Mouse (Mus musculus) liver, embryonic 13.5 days (tissue): ENCODE measurements around the gene Fxr2. TPM values are rescaled to one million over a fixed set of nuclear protein-coding genes. Genes with fewer than 3 reads are reported as not detected.

Experiments
- ATAC-seq: fragments of 200-750 bp; cut with Nextera tagmentation; 2 replicates; pipeline ENCODE4 v1.8.0; 2017; ENCODE audit warnings: low read depth, mild to moderate bottlenecking, moderate number of reproducible peaks, moderate library complexity
- DNase-seq: peaks from one replicate; pipeline ENCODE4 v3.0.0; 2022
- H3K27ac ChIP-seq: fragments of 300-500 bp; sonication (generic); 2 replicates; pipeline ENCODE4 v1.5.1; 2015; ENCODE audit warnings: moderate library complexity, mild to moderate bottlenecking, inconsistent platforms
- H3K27me3 ChIP-seq: fragments of 300-500 bp; sonication (generic); 2 replicates; pipeline ENCODE4 v1.6.1; 2015; ENCODE audit warnings: mild to moderate bottlenecking, inconsistent platforms
- H3K36me3 ChIP-seq: fragments of 300-500 bp; sonication (generic); 2 replicates; pipeline ENCODE4 v1.6.1; 2015; ENCODE audit warnings: mild to moderate bottlenecking, inconsistent platforms
- H3K4me1 ChIP-seq: fragments of 300-500 bp; sonication (generic); replicated peaks from 2 replicates; pipeline ENCODE4 v1.6.1; 2015; ENCODE audit warnings: inconsistent platforms
- H3K4me2 ChIP-seq: fragments of 300-500 bp; sonication (generic); 2 replicates; pipeline ENCODE4 v1.6.1; 2015; ENCODE audit warnings: inconsistent platforms, mild to moderate bottlenecking, moderate library complexity
- H3K4me3 ChIP-seq: fragments of 300-500 bp; sonication (generic); replicated peaks from 2 replicates; pipeline ENCODE4 v1.5.1; 2015; ENCODE audit warnings: mild to moderate bottlenecking, inconsistent platforms
- H3K9ac ChIP-seq: fragments of 300-500 bp; sonication (generic); 2 replicates; pipeline ENCODE4 v1.6.1; 2015; ENCODE audit warnings: mild to moderate bottlenecking, inconsistent platforms
- H3K9me3 ChIP-seq: fragments of 300-500 bp; sonication (generic); replicated peaks from 2 replicates; pipeline ENCODE4 v1.6.1; 2016; ENCODE audit warnings: inconsistent platforms
- WGBS: fragments of 180-500 bp; shearing (Covaris S2); methylation state at CpG from one replicate; pipeline ENCODE4 v1.1.7; 2015; ENCODE audit not compliant: insufficient replicate concordance; 5-methylcytosine and 5-hydroxymethylcytosine counted together
- polyA plus RNA-seq: library from polyadenylated mRNA; unstranded; fragments of >200 nt; fragmentation: Nextera tagmentation; extraction: Ambion mirVana; gene quantifications from 2 replicates; pipeline ENCODE4 v1.2.1, GENCODE M21; 2015

The Fxr2 gene
- polyA plus RNA-seq, 1 experiment from 2014 or later, result 8.2 TPM

DNA sequence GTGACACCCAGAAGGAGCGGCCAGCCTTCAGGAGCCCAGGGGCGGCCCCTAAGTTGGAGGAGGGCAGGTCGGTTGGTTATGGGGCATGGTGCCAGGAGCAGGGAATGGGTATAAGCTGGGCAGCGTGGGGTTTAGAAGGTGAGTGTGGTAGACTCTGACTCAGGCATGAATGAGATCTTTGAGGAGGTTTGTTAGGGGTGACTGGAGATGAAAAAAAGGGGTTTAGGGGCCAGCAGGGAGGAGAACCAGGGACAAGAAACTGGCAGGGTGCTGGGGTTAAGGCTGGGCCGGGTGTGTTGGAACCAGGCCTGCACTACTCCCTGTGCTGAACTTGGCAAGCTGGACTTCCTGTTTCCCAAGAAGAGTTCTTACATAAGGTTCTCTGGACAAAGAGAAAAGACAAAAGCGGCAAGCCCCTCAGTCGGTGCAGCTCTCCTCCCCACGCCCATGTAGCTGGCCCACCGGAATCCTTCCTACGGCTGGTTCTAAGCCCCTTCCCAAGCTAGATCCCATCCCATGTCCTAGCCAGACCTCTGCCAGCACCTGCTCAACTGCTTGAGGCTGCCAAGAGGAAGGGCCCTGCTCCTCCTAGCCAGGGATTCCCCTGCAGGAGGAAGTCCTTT is 52.8 kb downstream of the Fxr2 start, which contains the start of gene Tnfsf13:
Tnfsf13 (minus strand) TSS at position 259 of the 623 bp plus-strand sequence.
- H3K27ac ChIP-seq, result peak within 1 kb of the TSS; percentile 21
- H3K36me3 ChIP-seq, result no peaks in the 10 kb centered on the region
- 64% methylated on average over 10 of the region's 10 CpGs for WGBS
- H3K9ac ChIP-seq, result 0 out of 2 replicates have a peak within 1 kb of the TSS, but pooled peaks have one; percentile 8
- DNase-seq (no peak), ATAC-seq (no peak)
- no peak within 1 kb of the TSS for H3K4me2 ChIP-seq
- H3K9me3 ChIP-seq, result no peaks in the 10 kb centered on the region
- H3K4me1 ChIP-seq, result peaks cover 41% of the 10 kb centered on the region
- H3K27me3 ChIP-seq, result no peaks in the 10 kb centered on the region
- no peak within 1 kb of the TSS for H3K4me3 ChIP-seq

DNA sequence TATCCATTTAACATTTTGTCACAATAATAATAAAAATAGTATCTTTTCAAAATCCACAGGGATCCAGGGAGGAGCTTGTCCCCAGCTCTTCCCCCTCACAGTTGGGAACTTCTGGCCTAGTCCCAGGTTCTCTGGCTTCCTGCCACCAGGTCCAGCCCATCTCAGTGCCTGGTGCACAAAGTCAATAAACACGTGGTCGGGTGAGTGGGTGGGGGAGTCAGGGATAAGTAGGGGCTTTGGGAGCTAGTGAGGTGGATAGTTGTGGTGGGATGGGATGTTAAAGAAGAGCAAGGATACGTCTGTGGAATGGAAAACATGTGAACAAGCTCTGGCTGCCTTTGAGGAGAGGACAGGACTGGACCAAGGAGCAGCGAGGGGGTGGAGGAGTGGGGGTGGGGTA is 53.6 kb downstream of the Fxr2 start:
- Histone ChIP-seq H3K4me1 (peaks cover 35% of the 10 kb centered on the region), H3K9me3 (no peaks in the 10 kb centered on the region), H3K4me2 (no peak overlapping the region), H3K27me3 (no peaks in the 10 kb centered on the region), H3K9ac (no peak overlapping the region), H3K27ac (peak overlapping the region; percentile 21; the same call in 1 of the 2 replicates), H3K36me3 (no peaks in the 10 kb centered on the region), H3K4me3 (no peak overlapping the region)
- DNase-seq, result no peak
- no peak for ATAC-seq
- 36% methylated on average over 4 of the region's 4 CpGs for WGBS

DNA sequence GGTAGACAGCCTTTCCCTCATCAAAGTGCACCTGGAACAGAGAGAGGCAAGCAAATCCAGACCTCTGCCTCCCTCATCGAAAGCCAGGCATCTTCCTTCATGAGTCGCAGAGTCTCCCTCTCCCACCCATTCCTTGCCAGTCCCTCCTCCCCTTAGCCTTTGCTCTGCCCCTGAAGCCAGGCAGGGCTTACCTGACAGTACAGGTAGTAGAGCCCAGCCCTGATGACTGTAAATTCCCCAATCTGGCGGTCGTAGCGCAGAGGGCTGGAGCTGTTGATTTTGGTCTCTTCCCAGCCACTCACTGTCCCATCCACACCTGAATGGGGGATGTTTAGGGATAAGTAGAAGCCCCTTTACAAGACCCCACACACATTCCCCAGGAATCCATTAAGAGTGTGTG is 54.3 kb downstream of the Fxr2 start:
- Histone ChIP-seq H3K4me1 (peaks cover 36% of the 10 kb centered on the region), H3K27me3 (no peaks in the 10 kb centered on the region), H3K27ac (peak overlapping the region; percentile 21; the same call in 1 of the 2 replicates), H3K9ac (no peak overlapping the region), H3K4me3 (no peak overlapping the region), H3K9me3 (no peaks in the 10 kb centered on the region), H3K4me2 (no peak overlapping the region), H3K36me3 (no peaks in the 10 kb centered on the region)
- 66% methylated on average over 5 of the region's 5 CpGs for WGBS
- no peak for DNase-seq
- no peak for ATAC-seq

DNA sequence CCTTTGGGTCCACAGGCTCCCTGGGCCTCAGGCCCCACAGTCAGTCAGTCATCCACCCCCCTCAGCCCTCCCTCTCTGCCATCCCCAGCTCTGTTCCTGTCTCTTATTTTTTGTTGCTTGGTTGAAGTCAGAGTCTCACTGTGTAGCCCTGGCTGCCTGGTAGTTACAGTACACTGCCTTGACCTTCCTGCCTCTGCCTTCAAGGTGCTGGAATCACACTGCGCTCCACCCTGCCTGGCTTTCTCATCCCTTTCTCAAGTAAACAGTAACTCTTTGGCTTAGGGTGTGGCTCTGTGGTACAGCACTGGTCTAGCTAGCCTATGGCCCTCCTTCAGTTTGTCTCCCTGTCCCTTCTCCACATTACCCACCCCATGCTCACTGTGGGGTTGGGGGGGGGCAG is 57.1 kb downstream of the Fxr2 start:
- 97% methylated on average over 1 of the region's 1 CpGs for WGBS
- ATAC-seq (no peak), DNase-seq (no peak)
- Histone ChIP-seq H3K27me3 (peaks cover 4% of the 10 kb centered on the region; the same call in 1 of the 2 replicates), H3K4me3 (no peak overlapping the region), H3K36me3 (no peaks in the 10 kb centered on the region), H3K4me1 (peaks cover 41% of the 10 kb centered on the region), H3K27ac (no peak overlapping the region), H3K4me2 (no peak overlapping the region), H3K9ac (no peak overlapping the region), H3K9me3 (no peaks in the 10 kb centered on the region)

DNA sequence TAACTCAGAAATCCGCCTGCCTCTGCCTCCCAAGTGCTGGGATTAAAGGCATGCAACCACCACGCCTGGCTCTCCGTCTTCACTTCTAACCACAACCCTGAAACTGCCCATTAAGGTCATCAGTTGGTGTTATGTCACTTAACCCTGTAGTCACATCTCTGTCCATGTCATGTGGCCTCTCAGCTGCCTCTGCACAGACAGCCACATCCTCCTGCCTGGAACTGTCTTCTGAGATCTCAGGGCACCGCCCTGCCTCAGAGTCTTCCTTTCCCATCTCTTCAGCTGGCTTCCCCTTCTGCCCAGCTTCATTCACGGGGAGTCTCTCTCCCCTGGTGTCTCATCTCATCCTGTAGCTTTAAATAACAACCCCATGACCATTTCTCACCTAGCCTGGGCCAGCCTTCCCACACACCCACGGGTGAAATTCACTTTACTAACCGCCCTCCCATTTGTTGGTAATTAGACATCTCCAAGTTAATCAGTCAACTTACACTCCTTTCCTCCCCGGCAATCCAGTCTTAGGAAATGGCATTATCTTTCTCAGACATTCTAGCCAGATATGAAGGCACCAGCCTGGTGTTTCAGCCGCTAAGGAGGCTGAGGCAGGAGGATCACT is 59.5 kb downstream of the Fxr2 start:
- DNase-seq (no peak), ATAC-seq (no peak)
- H3K27ac ChIP-seq, result no peak overlapping the region
- 0 out of 2 replicates have a peak overlapping the region, but pooled peaks have one; percentile 18 for H3K9ac ChIP-seq
- peaks cover 40% of the 10 kb centered on the region for H3K4me1 ChIP-seq
- H3K27me3 ChIP-seq, result peaks cover 13% of the 10 kb centered on the region
- H3K9me3 ChIP-seq, result no peaks in the 10 kb centered on the region
- H3K4me3 ChIP-seq, result no peak overlapping the region
- H3K36me3 ChIP-seq, result no peaks in the 10 kb centered on the region
- WGBS, result 29% methylated on average over 9 of the region's 9 CpGs
- no peak overlapping the region for H3K4me2 ChIP-seq

DNA sequence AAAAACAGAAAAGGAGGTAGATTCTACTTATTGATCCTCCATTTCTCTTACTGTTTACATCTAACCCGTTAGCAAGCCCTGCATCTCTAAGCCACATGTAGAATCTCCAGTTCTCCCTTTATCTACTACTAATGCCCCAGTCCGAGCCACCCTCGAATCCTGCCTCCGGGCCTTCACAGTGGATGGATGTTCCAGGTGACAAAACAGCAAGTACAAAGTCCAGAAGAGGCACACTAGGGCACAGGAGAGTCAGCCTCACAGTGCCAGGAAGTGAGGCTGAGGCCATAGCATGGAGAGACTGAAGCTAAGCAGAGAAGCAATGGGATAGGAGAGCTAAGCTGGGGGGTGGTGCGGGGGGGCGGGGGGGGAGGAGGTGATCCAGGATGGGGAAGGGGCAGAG is 60.1 kb downstream of the Fxr2 start:
- Histone ChIP-seq H3K27ac (no peak overlapping the region), H3K4me3 (no peak overlapping the region), H3K4me1 (peaks cover 40% of the 10 kb centered on the region), H3K4me2 (no peak overlapping the region), H3K9ac (no peak overlapping the region), H3K27me3 (peaks cover 13% of the 10 kb centered on the region), H3K9me3 (no peaks in the 10 kb centered on the region), H3K36me3 (no peaks in the 10 kb centered on the region)
- DNase-seq (no peak), ATAC-seq (no peak)
- WGBS, result 74% methylated on average over 6 of the region's 6 CpGs

DNA sequence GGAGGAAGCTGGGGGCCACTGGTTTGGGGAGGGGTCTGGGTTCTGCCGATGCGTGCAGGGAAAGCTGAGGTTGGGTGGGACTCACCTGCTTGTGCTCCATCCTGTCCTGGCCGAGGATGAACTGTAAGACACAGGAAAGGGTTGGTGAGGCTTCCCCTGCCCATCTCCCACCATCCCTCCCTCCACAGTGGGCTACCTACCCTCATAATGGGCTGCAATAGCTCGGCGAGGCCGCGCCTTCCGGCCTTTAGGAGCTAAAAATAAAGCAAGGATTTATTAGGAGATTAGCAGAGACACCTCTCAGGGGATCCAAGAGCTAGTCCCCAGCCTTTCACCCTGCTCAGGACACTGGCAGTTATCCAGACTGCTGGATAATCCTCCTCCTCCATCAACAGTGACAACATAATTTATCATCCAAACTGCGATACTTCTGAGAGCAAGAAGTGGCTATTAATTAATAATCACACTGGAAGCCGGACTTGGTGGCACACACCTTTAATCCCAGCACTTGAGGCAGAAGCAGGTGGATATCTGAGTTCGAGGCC is 60.7 kb downstream of the Fxr2 start:
- Histone ChIP-seq H3K4me3 (no peak overlapping the region), H3K9me3 (no peaks in the 10 kb centered on the region), H3K4me2 (no peak overlapping the region), H3K27me3 (peaks cover 13% of the 10 kb centered on the region), H3K4me1 (peaks cover 40% of the 10 kb centered on the region), H3K9ac (no peak overlapping the region), H3K27ac (peak overlapping the region; percentile 13; the same call in 1 of the 2 replicates), H3K36me3 (no peaks in the 10 kb centered on the region)
- no peak for ATAC-seq
- 51% methylated on average over 11 of the region's 11 CpGs for WGBS
- DNase-seq, result no peak

DNA sequence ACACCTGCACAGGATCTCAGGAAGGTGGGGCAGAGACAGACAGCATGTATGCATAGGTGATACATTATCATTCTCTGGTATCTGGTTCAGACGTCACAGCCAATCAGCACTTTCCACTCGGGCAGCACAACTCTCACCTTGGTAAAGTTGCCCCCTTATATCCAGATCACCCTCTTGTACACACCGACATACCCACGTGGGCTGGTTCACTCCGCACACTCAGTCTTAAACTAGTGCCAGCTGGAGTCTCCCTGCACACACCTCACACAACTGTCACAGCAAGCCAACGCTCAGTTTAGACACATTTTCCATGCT is 62.2 kb downstream of the Fxr2 start:
- Histone ChIP-seq H3K9me3 (no peaks in the 10 kb centered on the region), H3K27ac (peak overlapping the region; percentile 59; the same call in 1 of the 2 replicates), H3K9ac (peak overlapping the region; percentile 65), H3K27me3 (peaks cover 13% of the 10 kb centered on the region), H3K36me3 (no peaks in the 10 kb centered on the region), H3K4me1 (peaks cover 44% of the 10 kb centered on the region), H3K4me2 (peak overlapping the region; percentile 71), H3K4me3 (peak overlapping the region; percentile 58)
- DNase-seq (no peak), ATAC-seq (no peak)
- WGBS, result 51% methylated on average over 6 of the region's 6 CpGs

DNA sequence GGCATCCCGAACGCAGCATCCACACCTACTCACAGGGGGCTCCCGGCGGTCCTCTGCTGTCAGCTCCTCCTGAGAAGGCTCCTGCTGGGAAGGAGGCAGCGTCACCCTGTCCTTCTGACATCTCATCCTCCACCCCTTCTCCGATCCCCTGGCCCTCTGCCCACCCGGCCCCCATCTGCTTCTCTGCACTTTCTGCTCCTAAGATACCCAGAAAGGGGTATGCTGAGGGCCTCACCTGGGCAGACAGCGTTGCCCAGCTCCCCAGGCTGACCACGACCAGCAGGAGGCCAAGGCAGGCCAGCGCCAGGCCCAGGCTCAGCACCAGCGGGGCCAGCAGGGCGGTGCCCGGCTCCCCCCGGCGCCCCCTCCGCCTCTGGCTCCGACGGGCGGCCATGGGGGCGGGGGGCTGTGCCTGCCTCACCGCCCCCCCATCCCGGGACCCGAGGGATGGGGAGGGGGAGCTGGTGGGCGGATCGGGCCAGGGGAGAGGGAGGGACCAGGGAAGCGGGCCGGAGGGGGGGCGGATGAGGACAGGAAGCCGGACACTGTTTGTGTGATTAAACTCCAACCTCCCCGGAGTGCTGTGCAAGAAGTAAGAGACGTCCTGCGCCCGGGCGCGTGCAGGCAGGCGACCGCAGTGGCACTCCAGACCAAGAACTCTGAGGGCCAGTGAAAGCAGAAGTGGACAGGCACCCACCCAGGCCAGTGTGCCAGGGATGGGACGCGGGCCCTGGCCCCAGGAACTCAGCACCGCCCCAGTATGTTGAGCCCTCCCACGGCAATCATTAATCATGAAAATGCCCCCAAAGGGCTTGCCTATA is 62.8 kb downstream of the Fxr2 start, which contains the start of the genes Tnfsf12 and Tnfsfm13:
Tnfsf12 (minus strand) TSS at position 489 of the 821 bp plus-strand sequence.
Tnfsfm13 (minus strand) TSS at position 738 of the 821 bp plus-strand sequence.
- Histone ChIP-seq H3K4me1 (peaks cover 44% of the 10 kb centered on the region), H3K9ac (peak within 1 kb of the TSS; percentile 65), H3K36me3 (no peaks in the 10 kb centered on the region), H3K27ac (peak within 1 kb of the TSS; percentile 59), H3K9me3 (no peaks in the 10 kb centered on the region), H3K4me2 (peak within 1 kb of the TSS; percentile 71), H3K27me3 (peaks cover 13% of the 10 kb centered on the region), H3K4me3 (peak within 1 kb of the TSS; percentile 58)
- ATAC-seq (peak; percentile 59), DNase-seq (no peak)
- WGBS, result 9% methylated on average over 41 of the region's 41 CpGs

DNA sequence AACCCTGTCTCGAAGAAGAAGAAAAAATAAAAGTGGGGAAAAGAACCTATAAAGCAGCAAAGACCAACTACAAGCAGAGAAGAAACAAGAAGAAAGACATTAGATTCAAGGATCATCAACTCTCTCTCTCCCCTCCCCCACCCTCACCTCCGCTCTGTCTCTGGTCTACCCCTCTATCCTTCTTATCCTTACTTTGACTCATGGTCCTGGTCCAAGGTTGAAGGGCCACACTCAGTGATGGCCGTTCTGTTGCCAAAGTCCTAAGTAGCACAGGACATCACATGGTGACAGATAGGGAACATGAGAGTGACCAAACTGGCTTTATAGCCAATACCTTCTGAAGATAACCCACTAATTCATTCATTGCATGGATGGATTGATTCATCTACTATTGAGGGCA is 64.6 kb downstream of the Fxr2 start:
- ATAC-seq (no peak), DNase-seq (no peak)
- H3K27ac ChIP-seq, result no peak overlapping the region
- no peak overlapping the region for H3K4me3 ChIP-seq
- no peaks in the 10 kb centered on the region for H3K9me3 ChIP-seq
- H3K4me2 ChIP-seq, result no peak overlapping the region
- 70% methylated on average over 3 of the region's 3 CpGs for WGBS
- peaks cover 13% of the 10 kb centered on the region for H3K27me3 ChIP-seq
- H3K4me1 ChIP-seq, result peaks cover 42% of the 10 kb centered on the region
- no peak overlapping the region for H3K9ac ChIP-seq
- H3K36me3 ChIP-seq, result no peaks in the 10 kb centered on the region

DNA sequence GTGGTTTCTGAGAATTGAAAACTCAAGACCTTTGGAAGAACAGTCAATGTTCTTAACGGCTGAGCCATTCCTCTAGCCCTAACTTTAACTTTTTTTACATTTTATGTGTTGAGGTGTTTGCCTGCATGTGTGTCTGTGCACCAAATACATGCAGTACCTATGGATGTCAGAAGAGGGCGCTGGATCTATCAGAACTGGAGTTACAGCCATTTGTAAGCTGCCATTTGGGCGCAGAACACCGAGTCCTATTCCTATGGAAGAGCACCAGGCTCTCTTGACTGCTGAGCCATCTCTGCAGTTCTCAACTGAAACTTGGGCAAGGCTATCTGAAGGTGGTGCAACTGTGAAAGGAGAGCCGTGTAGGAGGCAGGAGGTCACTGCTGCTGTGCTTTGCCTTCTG is 65.8 kb downstream of the Fxr2 start:
- Histone ChIP-seq H3K36me3 (no peaks in the 10 kb centered on the region), H3K4me1 (peaks cover 30% of the 10 kb centered on the region), H3K9ac (no peak overlapping the region), H3K4me2 (no peak overlapping the region), H3K9me3 (no peaks in the 10 kb centered on the region), H3K27me3 (peaks cover 9% of the 10 kb centered on the region), H3K27ac (no peak overlapping the region), H3K4me3 (no peak overlapping the region)
- DNase-seq, result no peak
- 59% methylated on average over 5 of the region's 5 CpGs for WGBS
- no peak for ATAC-seq
